Mouse (Mus musculus) fibroblast of lung, adult 2 months (primary cell): ENCODE measurements around the gene Ints14.
"Not testable (repeated sequence)": the region's sequence is repeated elsewhere in the genome, so short reads cannot be mapped to it uniquely, and the experiment has no call there.

ENCODE experiments used
- DNase-seq: peaks from one replicate; pipeline ENCODE4 v3.0.0-alpha.2; 2011; ENCODE audit warnings: low read depth

The Ints14 gene

DNA sequence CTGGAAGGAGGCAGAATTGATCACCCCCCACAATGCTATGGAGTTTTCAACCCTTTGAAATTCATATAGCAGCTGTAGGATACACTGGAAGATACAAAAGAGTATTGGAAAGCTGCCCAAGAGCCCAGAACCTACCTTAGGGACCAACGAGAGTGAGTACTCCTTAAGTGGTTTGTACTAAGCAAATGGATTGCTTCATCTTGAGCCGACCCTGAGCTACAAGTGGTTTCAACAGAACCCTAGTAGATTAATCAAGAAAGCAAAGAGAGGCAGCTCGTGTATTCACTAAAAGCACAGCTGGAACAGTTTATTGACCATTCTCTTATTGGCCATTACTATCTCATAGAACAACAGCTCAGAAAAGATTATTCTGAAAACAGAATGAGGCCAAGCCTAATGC, 58.4 kb downstream of the Ints14 start:
- DNase-seq: no peak

DNA sequence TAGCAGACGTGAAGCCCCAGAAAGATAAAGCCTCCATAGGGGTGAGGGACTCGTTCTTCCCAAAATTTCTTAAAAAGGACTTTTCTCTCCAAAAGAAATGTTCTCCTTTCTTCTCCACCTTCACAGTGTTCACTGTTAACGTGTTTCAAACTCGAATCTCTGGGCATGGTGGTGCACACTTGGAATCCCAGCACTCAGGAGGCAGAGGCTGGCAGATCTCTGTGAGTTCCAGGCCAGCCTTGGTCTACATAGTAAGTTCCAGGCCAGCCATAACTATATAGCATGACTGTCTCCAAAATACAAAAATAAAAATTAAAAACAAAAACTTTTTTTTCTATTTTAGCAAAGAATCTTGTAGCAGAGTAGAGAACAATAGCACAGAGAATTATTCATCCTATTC, 59.4 kb downstream of the Ints14 start:
- DNase-seq: no peak

DNA sequence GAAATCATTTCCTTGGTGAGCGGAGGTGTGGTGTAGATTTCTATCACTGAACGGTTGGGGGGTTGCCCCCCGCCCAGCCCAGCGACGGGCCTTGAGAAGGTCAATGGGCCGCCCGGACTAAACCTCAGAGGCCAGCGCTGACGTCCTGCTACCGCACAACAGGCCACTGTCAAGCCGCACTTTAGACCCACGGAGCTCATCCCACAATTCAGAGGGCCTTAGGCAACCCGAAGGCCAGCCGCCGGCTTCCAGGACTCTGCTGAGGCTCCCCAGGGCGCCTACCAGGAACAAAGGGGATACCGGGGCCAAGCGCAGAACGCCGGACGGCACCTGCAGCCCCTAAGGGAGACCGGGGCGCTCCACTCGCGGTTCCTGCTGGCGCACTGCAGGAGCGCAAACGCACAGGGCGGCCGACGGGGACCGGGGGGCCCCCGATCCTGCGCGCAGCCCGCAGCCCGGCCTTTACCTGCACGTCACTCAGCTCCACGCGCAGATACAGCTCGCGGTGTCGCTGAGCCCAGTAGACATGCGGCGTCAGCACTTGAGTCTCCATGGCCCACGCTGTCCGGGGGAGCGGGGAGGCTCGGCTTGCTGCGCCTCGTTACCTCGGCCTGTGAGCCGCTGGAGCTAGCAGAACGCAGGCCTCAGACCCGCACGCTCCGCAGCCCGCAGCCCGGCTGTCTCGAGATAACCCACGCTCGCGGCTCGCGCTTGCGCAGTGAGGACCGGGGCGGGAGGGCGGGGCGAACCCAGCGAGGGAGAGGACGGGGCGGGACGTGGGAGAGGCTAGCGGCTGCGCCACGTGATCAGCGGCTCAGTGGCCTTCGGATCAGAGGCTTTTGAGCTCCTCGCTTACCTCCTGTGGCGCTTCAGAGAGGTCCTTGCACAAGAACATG, 60.5 kb downstream of the Ints14 start, which contains the start of gene Hacd3:
Gene Hacd3 (minus strand): TSS at position 703 of the 896 bp plus-strand sequence.
- peak; percentile 76 for DNase-seq

DNA sequence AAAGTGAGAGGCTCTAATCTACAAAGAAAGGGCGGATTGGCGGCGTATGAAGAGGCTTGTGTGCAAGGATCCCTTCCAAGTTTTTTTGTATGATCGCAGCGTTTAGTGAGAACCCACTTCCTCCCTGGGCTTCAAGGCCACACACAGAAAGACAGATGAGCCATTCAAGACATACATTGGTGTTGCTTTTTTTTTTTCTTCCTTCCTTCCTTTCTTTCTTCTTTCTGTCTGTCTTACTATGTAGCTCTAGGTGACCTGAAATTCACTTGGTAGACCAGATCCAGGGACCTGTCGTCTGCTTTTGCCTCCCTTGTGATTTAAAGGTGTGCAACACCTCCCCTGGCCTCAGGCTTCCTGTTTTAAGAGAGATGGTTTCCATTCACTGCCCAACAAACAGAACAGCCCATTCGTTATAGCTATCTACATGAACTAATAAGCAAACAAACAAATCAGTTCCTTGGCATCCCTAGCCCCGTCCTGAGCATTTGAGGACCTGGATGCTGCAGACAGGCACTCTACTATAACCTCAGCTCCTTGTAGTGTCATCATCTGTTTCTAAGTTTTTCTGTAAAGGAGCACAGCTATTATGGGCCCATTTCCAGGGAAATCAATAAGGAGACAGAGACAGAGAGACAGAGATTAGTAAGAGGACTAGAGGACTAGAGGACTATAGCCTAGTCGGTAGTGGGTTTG, 61.3 kb downstream of the Ints14 start:
- DNase-seq: no peak

DNA sequence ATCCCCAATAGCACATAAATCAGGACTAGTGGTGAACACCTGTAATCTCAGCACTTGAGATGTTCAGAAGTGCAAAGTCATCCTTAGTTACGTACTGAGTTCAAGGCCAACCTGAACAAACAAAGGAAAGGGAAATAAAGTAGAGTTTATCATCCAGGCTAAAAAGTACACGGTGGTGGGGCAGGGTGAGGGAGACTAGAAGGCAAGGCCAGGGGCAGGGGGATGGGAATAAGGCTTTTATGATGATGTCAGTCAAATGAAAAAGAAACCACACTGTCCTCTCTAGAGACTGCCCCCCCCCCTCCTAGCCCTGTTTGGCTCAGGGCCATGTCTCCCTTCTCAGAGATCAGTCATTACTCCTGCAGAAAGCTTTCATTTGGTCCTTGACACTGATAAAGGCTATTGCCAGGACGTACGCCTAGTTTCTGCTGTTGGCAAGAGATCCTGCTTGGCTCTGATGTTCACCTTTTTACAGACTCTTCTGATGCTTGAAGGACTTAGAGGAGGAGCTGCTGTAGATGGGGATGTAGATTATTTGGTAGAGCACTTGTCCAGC, 62.0 kb downstream of the Ints14 start:
- DNase-seq: no peak

DNA sequence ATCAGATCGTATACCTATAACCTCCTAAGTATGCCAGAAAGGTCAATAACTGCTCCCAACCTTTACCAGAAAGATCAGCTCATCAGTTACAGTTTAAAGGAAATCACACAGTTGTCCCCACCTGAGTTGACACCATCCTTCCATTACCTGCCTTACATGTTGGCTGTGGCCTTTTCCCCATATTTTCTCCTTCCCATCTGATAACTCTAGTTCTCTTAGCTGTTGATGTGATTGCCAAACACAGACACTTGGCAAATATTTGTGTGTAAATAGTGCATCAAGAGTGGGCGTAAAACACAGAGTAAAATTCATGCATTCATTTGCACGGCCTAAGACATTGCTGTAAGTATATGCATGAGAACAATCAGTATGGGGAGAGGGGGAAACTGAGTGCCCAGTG, 62.7 kb downstream of the Ints14 start:
- no peak for DNase-seq

DNA sequence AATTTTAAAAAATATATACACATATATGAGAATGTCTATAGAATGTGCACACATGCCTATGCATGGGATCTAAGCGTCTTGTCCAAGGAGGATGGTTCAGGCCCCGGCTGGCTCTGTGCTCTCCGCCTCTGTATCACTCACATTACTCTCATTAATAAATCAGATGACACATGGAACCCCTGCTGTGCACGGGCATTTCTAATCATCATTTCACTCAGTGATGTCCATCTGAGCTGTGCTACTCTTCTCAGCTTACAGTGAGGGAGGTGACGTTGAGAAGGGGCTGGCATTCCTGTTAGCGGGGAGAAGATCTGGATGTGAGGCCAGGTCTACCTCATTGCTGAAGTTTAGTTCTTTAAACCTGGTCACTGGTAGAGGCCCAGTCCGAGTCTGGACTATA, 66.5 kb downstream of the Ints14 start:
- DNase-seq: no peak

DNA sequence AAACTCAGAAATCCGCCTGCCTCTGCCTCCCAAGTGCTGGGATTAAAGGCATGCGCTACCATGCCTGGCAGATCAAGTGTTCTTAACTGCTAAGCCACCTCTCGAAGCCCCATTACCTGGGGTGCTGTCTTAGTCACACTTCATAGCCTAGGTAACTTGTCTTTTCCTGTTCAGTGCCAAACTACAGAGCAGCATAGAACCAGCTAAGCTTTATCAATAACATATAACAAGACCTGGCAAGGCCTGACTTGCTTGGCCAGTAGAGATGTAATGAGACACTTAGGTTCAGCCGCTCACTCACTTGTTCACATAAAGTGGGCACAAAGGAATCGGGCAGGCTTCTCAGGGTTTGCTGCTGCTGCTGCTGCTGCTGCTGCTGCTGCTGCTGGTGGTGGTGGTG, 67.6 kb downstream of the Ints14 start:
- DNase-seq: no peak

DNA sequence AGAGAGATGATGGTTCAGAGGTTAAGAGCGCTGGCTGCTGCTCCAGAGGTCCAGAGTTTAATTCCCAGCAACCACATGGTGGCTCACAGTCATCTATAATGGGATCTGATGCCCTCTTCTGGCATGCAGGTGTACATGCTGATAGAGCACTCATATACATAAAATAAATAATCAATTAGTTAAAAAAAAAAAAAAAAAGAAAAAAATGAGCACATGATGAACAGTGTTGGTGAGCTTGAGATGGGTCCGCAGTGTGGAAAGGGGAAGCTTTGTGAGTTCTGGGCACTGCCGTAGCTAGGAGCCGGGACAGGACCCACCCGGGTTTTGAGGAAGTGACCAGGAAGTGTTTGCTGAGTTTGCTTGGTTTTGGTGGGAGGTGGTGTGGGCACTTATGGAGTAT, 70.7 kb downstream of the Ints14 start:
- DNase-seq: not testable (repeated sequence)

DNA sequence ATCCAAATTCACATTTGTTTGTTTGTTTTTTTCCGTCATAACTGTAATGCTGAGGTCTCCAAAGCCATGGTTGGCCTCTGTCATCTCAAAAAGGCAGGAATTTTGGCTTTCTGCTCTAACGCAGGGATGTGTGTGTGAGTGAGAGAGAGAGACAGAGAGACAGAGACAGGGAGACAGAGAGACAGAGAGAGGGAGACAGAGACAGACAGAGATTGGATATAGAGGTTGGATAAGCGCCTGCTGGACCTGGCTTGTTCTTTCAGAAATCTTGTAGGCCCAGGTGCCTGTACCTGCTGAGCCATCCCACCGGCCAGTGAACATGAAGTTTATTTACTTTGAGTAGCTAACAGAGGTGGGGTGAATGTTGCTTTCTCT, 71.2 kb downstream of the Ints14 start:
- DNase-seq: no peak

DNA sequence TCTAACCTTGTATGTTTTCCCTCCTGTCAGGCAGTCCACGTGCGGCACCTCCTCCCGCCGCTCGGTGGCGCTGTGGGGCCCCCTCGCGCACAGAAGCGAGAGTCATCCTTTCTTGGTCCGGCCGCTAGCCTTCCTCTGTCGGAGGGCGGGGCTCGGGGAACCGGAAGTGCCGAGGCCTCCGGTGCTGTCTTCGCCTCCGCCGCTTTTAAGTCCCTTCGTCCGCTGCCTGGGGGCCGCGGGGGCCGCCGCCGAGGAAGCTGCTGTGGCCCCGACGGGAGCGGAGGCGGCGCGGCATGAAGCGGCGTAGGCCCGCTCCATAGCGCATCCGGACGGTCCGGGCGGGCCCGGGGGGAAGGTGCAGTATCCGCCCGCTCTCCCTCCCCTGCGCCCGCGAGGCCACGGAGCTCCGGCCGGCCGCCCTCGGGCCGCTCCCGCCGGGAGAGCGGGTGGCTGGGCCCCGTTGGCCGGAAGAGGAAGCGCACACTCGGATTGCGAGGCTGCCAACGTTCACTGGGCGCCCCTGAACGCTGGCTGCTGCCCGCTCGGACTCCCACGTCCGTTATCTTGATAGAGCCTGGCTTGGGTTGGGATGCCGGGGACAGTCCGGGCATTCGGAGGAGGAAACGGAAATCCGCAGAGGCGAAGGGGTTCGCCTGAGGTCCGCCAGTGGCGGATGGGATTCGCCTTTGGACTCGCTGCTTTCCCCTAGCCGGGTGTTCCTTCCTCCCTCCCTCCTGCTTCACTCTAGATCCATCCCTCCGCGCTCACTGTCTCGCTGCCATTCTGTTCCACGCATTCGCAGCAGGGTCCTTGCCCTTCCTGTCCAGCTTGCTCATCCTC, 71.8 kb downstream of the Ints14 start, which contains the start of gene Dpp8:
Gene Dpp8 (plus strand): TSS at position 146 of the 840 bp plus-strand sequence.
- peak; percentile 77 for DNase-seq

DNA sequence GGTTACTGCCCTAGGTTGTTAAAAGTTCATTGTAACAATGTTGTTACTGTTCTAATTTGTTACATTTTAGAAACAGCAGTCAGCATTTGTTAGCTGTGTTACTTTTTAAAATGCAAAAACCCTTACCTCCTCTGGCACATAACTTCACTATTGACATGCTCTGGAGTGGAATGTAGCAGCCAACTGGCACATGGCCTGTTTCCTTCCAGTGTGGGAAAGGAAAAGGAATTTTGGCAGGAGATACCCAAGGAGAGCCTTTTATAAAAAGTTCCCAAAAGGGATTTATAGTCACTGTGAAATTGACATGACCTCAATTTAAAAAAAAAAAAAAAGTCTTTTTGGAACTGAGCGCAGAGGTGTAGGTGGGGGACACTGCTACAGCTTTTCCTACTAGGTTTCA, 75.8 kb downstream of the Ints14 start:
- DNase-seq: peak; percentile 85
